Mouse (Mus musculus): ENCODE results near the gene Six6.

Gene Six6

DNA sequence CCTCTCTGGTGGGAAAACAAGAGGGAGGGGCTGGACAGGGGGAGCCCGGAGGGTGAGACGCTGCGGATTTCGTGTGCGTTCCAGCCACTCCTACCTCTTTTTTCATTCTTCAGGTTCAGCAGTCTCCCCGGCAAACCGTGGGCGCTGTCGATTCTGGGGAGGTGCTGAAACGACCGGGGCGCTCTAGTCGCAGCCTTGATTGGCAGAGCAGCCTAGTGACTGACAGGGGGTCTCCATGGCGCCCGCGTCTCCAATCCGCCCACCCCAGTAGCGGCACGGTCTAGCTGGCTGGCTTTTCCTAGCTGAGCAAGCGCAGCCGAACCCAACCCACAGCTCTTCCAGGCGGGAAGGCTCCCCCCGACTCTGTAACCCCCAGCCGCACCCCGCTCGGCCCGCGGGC lies at the start of gene Six6:
Gene Six6, plus strand, starts transcription at position 277 of the 400 bp plus-strand sequence.
- ChIA-PET POLR2A (interaction anchor here in 1 of 4 experiments (1.2 to 1.3 kb wide), 2 partner anchors 13 to 17 kb away, joined by 3 to 4 read pairs; no protein-coding TSS in a partner anchor), CTCF (interaction anchor here in 1 of 4 experiments (2.1 kb wide), 1 partner anchor 105 kb away, joined by 6 read pairs; no protein-coding TSS in a partner anchor)

DNA sequence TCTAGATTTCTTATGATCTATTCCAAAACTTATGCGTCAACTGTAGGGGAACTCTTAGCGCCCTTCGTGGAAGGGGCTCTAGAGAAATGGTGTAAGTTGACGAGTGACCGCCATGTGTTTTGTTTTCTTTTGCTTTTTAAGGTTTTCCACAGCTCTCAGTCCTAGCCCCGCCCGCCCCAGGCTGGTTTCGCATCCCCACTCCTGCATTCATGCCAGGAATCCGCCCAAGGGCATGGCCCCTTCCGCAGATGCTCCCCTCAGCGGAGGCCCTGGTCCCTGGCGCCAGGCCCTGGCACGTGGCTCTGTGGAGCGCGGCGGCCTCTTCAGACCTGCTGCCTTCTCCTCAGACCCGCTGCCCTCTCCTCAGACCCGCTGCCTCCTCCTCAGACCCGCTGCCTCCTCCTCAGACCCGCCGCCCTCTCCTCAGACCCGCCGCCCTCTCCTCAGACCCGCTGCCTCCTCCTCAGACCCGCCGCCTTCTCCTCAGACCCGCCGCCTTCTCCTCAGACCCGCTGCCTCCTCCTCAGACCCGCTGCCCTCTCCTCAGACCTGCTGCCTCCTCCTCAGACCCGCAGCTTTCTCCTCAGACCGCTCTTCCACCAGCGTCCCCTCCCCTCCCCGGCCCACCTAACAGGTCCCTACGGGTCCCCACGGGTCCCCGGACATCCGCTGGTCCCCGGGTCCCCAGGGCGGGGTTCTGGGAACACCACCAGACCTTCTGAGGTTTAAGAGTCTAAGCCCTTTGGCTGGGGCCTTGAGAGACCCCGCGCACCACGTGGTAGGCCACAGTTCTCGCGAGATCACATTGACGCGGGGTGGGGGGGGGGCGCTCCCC lies 22.3 kb upstream of the Six6 start:
- CTCF ChIA-PET = no interaction called here
- POLR2A ChIA-PET = interaction anchor here in 1 of 4 experiments (1.3 kb wide), 1 partner anchor 157 kb away, joined by 4 read pairs; no protein-coding TSS in a partner anchor

DNA sequence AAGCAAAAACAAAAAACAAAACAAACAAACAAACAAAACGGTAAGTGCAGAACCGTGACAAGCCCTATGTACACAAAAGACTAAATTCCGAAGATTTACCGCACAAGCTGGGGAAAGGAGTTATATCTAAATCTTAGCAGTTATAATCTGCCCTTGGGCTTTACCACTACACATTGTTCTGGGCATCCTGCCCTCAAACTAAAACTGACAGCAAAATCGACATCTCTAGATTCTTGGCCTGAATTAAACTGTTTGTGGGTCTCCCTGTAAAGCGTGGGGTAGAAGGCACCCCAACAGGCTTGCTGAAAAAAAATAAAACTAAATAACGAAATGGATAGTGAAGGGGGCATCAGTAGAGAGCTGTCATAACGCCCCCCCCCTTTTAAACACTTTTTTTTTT lies 2.9 kb upstream of the Six6 start:
- POLR2A ChIA-PET = interaction anchor here in 2 of 4 experiments (0.5 to 1.4 kb wide), 4 partner anchors 9 to 1179 kb away, joined by 3 to 4 read pairs (median 4); no protein-coding TSS in a partner anchor
- CTCF ChIA-PET = interaction anchor here in 1 of 4 experiments (0.6 kb wide), 2 partner anchors 442 to 1077 kb away, joined by 4 to 8 read pairs; no protein-coding TSS in a partner anchor

GRCm38 (mm10) chr12:72937537-72938120 lies 2.1 kb upstream of the Six6 start:
- POLR2A ChIA-PET = interaction anchor here in 2 of 4 experiments (0.6 to 1.4 kb wide), 4 partner anchors 8 to 90 kb away, joined by 3 to 4 read pairs (median 3); no protein-coding TSS in a partner anchor

DNA sequence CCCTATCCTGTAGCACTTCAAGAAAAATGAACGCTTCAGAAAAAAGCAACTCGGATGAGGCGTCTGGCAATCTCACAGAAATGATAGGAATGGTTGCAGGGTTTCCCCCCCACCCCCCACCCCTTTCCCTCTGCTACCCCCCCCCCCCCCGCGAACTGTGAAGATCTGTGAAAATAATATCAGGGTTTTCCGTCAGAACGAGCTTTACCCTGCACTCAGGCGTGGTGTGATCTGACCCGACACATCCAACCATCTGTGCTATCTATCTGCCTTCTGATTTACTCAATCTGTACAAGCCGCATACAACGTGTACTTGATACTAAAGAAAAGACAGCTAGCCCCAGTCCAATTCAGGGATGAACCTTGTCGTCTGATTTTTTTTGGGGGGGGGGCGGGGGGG lies 1.5 kb upstream of the Six6 start:
- CTCF ChIA-PET = no interaction called here
- POLR2A ChIA-PET = interaction anchor here in 2 of 4 experiments (1.4 kb wide), 2 partner anchors 8 to 11 kb away, joined by 3 to 4 read pairs; no protein-coding TSS in a partner anchor

More at GRCm38 (mm10) chr12:72937537-72938120, 2.1 kb upstream of the Six6 start:
- CTCF ChIA-PET = interaction anchor here in 1 of 4 experiments (0.6 kb wide), 1 partner anchor 1077 kb away, joined by 4 read pairs; no protein-coding TSS in a partner anchor

DNA sequence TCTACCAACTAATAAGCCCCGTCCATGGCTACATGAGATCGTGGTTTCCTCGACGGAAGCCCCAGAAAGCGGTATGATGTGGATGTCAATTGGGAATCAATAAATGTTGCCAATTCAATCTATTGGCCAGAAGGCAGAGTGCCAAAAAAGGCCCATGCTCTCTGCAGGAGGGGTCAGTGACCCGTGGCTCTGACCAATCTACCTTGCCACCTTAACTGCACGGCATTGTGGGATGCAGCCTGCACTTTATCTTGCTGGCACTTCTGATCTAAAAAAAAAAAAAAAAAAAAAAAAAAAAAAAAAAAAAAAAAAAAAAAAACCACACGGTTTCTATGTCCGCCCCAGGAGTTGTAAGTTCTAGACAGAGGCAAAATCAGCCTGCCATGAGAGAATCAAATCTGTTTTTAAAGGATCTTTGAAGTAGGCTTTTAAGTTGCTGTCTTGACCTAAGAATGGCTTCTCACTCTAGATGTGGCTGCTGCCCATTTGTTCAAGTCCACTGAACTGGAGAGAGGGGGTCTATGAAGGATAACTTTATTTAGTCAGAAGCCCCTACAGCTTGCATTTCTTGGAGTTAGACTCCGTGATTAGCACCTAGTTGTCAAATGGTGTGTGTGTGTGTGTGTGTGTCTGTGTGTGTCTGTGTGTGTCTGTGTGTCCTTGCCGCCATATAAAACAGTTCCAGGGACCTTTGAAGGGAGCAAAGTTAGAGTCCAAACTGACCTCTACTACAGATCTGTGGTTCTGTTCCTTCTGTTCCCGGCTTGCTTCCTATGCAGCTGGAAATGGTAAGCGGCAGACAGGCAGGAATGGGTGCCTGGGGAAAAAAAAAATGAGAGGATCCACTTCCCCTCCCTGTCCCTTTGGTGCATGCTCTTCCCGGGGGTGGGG lies 847 bp upstream of the Six6 start:
- POLR2A ChIA-PET = interaction anchor here in 1 of 4 experiments (0.6 to 1.3 kb wide), 2 partner anchors 14 to 926 kb away, joined by 3 to 4 read pairs; no protein-coding TSS in a partner anchor
- CTCF ChIA-PET = interaction anchor here in 2 of 4 experiments (0.7 to 2.1 kb wide), 2 partner anchors 104 to 115 kb away, joined by 6 to 9 read pairs; no protein-coding TSS in a partner anchor

DNA sequence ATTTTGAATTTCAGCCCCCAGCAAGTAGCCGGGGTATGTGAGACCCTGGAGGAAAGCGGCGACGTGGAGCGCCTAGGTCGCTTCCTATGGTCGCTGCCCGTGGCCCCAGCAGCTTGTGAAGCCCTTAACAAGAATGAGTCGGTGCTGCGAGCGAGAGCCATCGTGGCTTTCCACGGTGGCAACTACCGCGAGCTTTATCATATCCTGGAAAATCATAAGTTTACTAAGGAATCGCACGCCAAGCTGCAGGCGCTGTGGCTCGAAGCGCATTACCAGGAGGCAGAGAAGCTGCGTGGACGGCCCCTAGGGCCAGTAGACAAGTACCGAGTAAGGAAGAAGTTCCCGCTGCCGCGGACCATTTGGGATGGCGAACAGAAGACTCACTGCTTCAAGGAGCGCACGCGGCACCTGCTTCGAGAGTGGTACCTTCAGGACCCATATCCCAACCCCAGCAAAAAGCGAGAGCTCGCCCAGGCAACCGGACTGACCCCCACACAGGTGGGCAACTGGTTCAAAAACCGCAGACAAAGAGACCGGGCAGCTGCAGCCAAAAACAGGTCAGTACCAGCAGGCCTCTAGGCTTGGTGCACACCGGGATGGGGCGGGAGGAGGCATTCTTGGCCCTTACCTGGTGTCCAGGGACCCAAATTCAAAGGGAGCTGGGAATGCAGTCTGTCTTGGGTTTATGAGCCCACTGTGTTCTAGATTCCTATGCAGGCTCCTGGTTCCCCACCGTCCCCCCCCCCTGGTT lies 554 bp downstream of the Six6 start, which contains the start of gene 4930447C04Rik:
Gene 4930447C04Rik, minus strand, starts transcription at position 704 of the 751 bp plus-strand sequence.
- CTCF ChIA-PET = interaction anchor here in 1 of 4 experiments (2.1 kb wide), 1 partner anchor 106 kb away, joined by 6 read pairs; no protein-coding TSS in a partner anchor
- POLR2A ChIA-PET = interaction anchor here in 1 of 4 experiments (0.6 to 1.3 kb wide), 3 partner anchors 13 to 203 kb away, joined by 3 to 4 read pairs (median 4); no protein-coding TSS in a partner anchor

DNA sequence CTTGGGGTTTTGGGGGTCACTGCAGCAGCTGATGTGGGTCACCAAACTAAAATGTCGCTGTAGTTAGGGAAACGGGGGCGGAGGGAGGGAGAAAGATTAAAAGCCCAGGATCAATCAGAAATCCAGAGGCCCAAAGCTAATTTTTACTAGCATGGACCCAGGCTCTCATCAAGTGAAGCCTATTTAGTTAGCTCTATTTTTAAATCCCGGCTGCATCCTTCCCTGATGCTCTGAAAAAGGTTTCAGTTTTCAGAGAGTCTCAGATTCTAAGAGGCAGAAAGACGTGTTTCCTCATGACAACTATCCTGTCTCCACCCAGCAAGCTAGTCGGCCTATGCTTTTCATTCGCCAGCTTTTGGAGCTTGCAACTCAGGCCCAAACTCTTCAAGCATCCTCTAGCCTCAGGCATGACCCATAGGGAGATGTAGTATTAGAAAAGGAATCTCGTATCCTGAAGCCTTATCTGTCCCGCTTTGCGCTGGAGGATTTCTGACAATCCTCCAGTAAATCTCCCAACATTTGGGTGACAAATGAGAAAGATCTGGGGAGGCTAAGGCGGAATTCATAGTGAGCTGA lies 1.2 kb downstream of the Six6 start:
- ChIA-PET CTCF (interaction anchor here in 1 of 4 experiments (0.7 to 2.1 kb wide), 3 partner anchors 32 to 106 kb away, joined by 3 to 6 read pairs (median 3); no protein-coding TSS in a partner anchor), POLR2A (interaction anchor here in 1 of 4 experiments (0.6 to 1.2 kb wide), 2 partner anchors 15 to 204 kb away, joined by 3 to 4 read pairs; no protein-coding TSS in a partner anchor)

DNA sequence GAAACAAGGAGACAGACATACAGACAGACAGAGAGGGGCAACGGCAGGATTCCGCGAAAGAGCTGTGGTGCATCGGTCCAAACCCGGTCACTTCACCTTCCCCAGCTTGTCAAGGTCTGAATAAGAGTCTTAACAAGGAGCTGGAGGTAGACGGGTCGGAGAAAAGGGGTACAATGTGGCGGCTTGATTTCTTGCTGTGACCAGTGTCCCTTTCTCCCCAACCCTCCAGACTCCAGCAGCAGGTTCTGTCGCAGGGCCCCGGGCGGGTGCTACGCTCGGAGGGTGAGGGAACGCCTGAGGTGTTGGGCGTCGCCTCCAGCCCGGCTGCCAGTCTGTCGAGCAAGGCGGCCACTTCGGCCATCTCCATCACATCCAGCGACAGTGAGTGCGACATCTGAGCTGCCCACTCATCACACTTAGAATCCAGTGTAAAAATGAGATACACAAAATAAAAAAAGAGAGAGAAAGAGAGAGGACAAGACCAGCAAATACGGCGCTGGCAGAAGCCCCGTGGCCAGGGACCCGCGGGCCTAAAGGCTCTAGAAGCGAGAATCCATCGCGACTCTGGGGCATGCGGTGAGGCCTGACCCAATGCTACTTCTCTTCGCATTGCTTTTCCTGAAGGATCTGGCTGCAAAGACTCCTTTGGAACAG lies 1.8 kb downstream of the Six6 start:
- ChIA-PET POLR2A (no interaction called here), CTCF (interaction anchor here in 2 of 4 experiments (0.6 to 2.1 kb wide), 4 partner anchors 32 to 523 kb away, joined by 3 to 6 read pairs (median 4); no protein-coding TSS in a partner anchor)

- POLR2A ChIA-PET = no interaction called here
- CTCF ChIA-PET = no interaction called here
Measured at GRCm38 (mm10) chr12:72942171-72942570, 2.5 kb downstream of the Six6 start.

- CTCF ChIA-PET = no interaction called here
- POLR2A ChIA-PET = no interaction called here
Measured at GRCm38 (mm10) chr12:72943574-72944110, 4.0 kb downstream of the Six6 start.

DNA sequence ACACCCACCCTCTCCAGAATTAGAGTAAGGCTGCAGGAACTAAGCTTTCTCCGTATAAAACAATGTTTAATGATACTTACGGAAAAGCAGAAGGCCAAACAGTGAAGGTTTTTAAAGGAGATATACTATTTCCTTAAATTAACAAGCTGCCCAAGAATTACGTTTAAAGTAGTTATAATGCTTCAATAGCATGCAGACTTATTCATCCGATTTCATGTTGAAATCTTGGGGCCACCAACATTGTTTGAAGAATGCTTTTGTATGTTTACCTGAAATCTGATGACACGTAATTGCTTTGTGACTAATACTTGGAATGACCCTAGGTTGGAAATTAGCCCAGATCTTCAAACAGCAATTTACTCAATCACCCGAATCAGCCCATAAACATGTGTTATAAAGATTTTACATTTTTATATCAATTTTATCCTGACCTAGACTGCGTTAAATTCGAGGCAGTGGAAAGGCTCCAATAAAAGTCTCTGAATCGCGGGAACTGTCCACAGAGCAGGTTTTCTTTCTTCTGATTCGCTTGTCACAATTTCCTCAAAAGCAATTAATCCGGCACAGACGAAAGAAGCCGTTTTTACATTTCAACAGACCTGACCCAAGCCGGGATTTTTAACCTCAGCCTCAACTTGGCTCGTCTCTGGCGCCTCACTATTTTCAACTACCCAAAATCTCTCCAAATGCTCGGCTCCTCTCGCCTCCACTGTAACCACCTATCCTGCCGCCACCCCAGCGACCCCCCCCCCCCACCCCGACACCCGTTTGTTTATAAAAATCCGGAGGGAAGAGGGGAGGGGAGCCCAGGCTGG lies 4.9 kb downstream of the Six6 start:
- ChIA-PET CTCF (interaction anchor here in 1 of 4 experiments (0.7 to 1.4 kb wide), 2 partner anchors 109 to 273 kb away, joined by 3 read pairs; no protein-coding TSS in a partner anchor), POLR2A (interaction anchor here in 1 of 4 experiments (0.6 to 1.7 kb wide), 4 partner anchors 17 to 1426 kb away, joined by 3 to 4 read pairs (median 4); no protein-coding TSS in a partner anchor)

GRCm38 (mm10) chr12:72945301-72946063 lies 5.8 kb downstream of the Six6 start:
- ChIA-PET POLR2A (interaction anchor here in 2 of 4 experiments (0.5 to 1.7 kb wide), 11 partner anchors 8 to 1426 kb away, joined by 3 to 4 read pairs (median 3); partner anchors contain the start of gene Six4 (in 1 of the 2)), CTCF (interaction anchor here in 2 of 4 experiments (0.7 to 1.5 kb wide), 4 partner anchors 28 to 274 kb away, joined by 3 to 5 read pairs (median 4); no protein-coding TSS in a partner anchor)

DNA sequence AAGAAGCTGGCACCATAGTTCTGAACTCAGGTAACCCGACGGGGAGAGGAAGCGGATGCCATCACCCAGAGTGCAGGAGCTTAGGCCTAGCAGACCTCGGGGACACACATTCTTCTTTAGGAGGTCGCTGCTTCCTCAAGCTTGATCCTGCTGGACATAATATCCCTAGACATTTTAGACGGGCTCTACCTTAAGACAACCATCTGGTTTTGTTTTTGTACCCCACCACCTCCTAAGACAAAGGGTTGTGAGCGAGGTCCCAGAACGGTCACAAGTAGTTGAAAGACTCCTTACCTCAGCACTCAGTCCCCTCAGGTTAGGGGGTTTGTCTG lies 6.3 kb downstream of the Six6 start:
- ChIA-PET POLR2A (interaction anchor here in 3 of 4 experiments (0.5 to 1.7 kb wide), 9 partner anchors 8 to 439 kb away, joined by 3 to 5 read pairs (median 3); partner anchors contain the start of gene Six4 (in 1 of the 3)), CTCF (interaction anchor here in 2 of 4 experiments (1.1 to 1.5 kb wide), 3 partner anchors 27 to 111 kb away, joined by 3 to 5 read pairs (median 4); no protein-coding TSS in a partner anchor)
